Mouse (Mus musculus) 3134 (cell line): ENCODE data around the gene Lpcat4.

ENCODE experiments used
- DNase-seq: peaks from one replicate; pipeline ENCODE4 v3.0.0-alpha.2; 2011; ENCODE audit warnings: low spot score; ENCODE audit not compliant: insufficient read length; ENCODE audit errors: extremely low read depth

The Lpcat4 gene

DNA sequence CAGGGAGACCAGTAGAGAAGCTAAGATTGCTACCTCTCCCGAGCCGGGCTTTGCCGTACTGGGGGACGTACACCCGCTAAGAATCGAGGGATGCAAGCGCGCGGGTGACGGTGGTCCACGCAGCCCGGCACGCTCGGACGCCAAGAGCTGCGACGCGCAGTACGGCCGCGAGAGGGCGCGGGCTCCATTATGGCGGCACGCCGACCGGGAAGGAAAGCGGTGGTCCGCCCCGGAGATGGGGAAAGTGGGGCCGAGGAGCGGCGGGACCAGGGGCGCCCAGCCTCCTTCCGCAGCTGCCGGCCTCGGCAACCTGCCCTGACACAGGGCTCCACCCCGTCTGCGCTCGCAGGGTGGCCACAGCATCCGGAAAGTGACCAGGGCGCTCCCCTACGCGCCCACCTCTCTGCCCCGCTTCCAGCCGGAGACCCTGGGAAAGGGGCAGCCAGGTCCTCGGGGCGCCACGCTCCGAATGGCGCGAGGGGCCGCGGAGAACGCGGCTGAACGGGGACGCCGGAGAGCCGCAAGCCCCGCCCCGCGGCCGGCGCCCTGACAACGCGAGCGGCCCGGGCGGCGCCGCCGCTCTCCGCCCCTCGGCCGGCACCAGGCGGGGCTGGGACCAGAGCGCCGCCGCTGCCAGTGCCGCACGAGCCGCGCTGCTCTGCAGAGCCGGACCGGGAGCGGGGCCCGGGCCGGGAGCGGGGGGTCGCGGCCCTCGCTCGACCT lies at the start of gene Lpcat4:
Gene Lpcat4 (plus strand): TSS at position 257 of the 723 bp plus-strand sequence.
- peak; percentile 90 for DNase-seq

DNA sequence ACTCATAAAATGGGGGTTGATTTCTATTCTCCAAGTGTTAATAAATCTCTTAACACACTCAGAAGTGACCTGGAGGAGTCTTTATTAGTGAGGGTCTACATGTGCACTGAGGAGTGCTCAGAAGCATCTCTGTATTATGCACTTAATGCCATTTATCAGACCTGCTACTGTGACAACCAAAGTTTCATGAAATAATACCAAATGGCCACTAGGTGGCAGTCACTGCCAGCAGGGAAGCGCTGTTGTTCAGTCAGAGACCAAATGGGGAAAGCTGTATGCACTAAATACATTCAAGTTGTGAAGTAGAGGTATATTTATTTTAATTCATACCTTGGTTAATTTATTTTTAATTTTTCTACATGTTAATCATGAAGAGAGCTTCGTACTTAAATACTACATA lies 42.4 kb upstream of the Lpcat4 start:
- DNase-seq = no peak

DNA sequence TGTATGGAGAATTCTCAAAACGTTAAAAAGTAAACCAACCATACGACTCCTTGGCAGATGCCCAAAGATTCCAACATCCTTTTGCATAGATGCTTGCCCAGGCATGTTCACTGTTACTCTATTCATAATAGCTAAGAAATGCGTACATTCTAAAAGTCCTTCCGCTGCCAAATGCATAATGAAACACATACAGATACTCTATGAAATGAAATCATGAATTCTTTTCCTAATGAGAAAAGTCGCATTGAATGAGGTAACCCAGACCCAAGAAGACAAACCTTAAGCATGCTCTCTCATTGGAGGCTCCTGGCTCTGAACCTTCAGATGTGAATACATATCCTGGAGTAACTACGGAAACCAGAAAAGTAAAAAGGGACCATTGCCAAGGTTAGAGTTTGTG lies 36.2 kb upstream of the Lpcat4 start:
- DNase-seq = no peak

DNA sequence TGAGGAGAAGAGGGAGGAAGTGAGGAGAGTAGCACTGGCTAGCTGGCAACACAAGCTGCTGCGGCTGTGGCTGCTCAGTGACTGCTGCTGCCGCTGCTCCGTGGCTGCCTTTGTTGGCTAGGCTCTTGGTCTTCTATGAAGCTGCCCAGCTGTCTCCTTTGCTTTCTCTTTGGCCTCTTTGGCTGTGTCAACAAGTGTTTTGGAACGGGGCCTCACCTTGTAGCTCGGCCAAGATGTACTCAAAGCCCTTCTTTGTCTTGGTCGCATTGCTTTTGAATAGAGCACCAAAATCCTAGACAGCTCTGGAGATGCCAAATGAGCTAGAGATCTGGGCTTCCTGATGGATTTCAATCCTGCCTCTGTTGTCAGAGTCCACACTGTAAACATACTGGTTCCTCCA lies 29.1 kb upstream of the Lpcat4 start:
- peak; percentile 57 for DNase-seq

DNA sequence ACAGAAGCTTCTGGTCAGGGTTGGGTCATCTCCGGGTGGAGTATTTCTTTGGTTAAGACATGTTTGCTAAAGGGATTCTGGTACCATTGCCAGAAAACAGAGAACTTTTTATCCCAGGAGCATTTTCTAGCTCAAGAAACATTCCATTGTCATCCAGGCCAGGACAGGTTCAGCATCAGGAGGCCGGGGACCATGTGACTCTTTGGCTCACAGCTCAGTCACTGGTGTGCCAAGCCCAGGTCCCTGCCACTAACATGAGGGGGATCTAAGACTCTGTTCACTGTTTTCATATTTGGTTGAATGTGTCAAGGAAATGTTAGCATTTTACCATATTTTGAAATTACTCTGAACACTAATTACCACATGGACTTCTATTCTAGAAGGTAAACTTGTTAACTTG lies 28.6 kb upstream of the Lpcat4 start:
- DNase-seq = no peak

DNA sequence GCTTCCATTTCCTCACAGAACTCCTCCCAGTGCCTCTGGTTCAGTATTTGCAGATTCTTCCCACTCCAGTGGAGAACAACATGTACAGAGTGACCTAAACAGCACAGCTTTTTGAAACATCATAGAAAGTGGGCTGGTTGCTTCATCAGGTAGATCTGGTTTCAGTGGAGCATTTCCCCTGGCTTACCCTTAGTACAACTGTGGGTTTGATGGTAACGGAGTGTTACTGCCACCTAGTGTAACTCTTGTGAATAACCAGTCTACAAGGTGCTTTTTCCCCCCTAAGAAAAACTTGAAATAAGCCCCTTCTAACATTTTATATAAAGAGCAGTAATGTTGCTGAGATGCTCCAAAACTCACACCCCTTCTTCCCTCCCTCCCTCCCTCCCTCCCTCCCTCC lies 23.3 kb upstream of the Lpcat4 start:
- DNase-seq = no peak

DNA sequence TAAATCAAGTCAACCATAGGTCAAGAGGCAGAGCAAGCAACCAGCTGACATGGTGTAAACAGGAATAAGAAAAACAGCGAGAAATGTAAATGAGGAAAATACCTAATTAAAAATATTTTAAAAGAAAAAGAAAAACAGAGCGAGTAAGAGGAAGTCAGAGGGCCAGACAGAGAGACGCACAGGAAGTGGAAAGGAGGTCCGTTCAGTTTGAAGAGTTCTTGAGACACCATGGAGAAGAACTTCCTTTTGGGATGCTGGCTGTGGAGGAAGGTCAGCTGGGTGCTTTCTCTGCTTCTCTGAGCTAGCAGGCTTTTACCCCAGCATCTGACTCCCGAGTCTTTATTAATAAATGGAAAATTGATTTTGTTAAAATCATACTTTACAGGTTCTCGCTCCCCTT lies 21.7 kb upstream of the Lpcat4 start:
- no peak for DNase-seq

DNA sequence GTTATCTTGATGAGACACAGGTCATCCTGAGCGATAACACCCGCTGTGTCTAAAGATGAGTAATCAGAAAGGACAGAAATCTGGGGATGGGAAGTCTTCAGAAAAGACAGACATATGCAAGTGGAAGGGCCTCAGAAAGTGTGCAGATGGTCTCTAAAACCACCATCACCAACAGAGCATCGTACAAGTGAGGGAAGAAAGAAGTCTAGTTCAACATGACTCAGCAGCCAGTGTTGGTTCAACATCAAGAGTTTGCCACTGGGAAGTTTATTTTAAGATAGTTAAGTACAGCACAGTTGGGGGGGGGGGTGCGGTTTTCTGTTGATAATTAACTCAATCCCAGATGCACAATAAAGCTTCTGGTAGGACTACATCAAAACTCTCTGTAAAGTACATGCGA lies 18.4 kb upstream of the Lpcat4 start:
- no peak for DNase-seq

DNA sequence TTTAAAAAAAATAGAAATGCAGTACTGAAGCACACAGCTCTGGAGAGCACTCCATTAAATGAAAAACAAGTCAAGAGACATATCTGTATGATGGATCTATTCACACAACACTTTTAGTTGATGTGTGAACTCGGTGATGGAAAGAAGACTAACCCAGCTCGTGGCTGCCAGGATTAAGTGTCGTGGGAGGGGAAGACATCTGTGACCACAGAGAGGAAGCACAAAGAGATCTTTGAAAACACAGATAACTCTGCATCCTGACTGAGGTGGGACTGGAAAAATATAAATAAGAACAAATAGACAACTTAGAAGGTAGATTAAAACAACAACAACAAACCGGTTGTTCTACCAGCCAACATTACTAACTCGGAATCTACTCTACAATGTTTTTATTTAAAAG lies 16.7 kb upstream of the Lpcat4 start:
- DNase-seq = no peak

DNA sequence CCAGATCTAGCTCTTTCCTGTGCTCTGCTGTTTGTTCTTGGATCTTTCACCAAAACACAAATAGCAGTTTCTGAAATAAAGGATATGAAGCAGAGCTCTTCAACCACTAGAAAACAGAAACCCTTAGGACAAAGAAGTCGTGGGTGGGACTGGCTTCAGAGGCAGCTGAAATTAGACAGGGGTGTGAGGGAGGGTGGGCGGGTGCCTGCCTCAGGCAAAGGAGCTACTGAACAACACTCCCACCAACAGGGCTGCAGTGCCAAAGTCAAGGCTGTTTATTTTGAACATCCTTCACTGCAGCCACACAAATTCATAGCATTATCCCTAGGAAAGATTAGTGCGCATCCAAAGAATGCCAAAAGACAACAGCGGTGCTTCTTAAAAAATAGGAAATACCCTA lies 14.9 kb upstream of the Lpcat4 start:
- no peak for DNase-seq

DNA sequence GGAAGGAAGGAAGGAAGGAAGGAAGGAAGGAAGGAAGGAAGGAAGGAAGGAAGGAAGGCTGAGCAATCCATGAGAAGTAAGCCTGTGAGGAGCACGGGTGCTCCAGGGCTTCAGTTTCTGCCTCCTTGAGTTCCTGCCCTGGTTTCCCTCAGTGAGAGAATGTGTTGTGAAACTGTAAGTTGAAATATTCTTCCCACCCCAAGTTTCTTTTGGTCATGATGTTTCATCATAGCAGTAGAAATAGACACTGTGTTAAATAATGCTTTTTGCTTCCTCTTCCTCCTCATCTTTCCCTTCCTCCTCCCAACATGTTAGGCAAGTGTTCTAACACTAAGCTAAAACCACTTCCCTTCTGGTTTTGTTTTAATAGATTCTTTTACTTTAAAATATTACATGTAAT lies 6.6 kb upstream of the Lpcat4 start:
- no peak for DNase-seq

DNA sequence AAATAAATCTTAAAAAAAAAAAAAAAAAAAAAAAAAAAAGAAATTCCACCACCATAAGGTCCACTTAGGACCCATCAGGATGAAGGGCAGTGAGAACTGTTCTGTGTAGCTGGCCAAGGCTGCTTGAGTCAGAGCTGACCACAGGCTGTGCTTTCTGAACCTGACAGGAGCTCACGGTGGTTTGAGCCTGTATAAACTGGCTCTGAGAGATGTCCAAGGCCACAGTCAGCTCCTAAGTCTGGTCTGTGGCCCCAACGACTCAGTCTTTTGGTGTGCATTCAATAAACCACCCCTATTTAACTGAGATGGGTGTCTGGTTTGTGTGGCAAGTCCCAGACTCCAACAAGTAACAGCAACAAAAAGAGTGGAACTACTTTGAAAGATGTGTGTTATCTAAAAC lies 2.6 kb upstream of the Lpcat4 start:
- no peak for DNase-seq

DNA sequence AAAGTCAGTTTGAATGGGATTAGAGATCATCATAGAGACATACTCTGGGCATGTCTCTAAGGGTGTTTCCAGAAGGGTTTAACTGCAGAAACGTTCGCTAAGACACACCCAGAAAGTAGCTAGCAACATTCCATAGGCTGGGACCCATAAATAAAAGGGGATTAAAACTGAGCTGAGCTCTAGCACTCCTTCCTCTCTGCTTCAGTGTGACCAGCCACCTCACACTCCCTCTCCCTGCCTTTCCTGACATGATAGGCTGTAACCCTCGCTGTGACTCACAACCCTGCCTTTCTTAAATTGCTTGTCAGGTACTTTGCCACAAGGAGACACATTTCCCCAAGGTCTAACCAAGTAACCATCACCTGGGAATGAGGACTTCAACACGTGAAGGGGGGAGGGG lies 1.3 kb upstream of the Lpcat4 start:
- DNase-seq = no peak

DNA sequence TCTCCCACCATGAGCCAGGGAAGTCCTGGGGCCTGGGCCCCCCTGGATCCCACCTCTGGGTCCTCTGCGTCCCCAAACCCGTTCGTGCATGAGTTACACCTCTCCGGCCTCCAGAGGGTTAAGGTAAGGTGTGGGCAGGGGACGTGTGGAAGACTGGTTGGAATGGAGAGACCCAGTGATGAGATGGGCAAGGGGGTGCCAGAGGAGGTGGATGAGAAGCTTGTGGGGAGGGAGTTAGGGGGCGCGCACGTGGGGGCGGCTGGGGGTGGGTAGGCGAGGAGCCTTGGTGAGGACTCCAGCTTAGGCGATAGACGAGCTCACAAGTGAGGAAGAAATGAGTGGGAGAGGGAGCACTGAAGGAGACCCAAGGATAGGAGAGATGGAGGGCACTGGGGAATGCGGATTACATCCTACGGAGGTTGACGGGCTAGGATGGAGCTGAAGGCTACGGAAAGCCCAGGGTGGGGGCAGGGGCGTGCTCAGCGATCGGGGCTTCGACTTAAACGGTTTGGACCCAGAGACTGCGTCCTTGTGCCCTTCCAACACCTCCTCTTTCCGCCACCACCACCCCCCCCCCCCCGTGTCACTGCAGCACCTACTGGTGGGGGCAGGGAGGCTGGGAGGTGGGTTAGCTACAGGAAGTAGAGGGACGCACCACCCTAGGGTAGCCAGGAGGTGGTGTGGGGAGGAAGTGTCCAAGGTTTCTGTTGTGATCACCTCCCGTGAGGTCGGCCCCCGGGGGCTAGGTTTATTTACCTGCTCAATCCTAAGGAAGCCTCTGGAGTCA lies 860 bp downstream of the Lpcat4 start:
- peak; percentile 67 for DNase-seq

DNA sequence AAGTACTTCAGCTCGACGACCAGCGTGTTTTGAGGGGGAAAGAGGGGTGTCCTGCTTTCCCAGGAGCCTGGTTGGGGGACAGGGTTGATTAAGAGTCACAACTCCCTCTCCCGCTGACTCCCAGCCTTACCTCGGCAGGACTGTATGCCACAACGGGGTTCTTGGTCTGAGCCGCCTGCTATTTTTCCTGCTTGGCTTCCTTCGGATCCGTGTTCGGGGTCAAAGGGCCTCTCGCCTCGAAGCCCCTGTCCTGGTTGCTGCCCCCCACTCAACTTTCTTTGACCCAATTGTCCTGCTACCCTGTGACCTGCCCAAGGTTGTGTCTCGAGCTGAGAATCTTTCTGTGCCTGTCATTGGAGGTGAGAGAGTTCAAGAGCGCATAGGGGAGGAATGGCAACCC lies 2.5 kb downstream of the Lpcat4 start:
- no peak for DNase-seq

DNA sequence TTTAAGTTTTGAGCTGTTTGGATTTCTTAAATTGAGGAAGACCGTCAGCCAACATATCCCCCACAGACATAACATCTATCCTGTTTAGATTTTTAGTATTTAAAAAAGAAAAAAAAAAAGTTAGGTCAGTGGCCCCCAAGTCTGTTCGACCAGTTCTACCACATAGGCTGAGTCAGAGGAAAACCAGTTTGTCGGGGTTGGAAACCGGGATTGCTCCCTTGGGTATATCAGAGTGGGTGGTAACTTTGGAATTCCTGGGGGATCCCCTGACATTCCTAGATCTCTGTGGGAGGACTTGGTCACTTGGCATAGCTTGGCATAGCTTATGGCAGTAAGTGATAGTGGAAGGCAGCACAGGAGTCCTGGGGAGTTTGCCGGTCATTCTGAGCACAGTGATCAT lies 6.0 kb downstream of the Lpcat4 start:
- DNase-seq = no peak

DNA sequence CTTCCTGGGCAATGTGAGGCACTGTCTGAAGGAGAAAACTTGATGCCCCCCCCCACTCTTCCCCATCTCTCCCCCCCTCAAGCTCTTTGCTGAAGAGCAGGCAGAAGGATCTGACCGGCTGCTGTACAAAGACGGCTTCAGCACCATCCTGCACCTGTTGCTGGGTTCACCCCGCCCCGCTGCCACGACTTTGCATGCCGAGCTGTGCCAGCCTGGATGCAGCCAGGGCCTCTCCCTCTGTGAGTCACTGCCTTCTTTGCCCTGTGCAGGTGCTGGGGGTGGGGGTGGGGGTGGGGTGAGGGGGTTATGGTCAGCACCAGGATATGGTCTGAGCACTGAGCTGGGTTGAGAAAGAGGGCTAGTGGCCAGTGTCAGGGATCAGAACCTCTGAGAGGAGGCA lies 6.9 kb downstream of the Lpcat4 start:
- no peak for DNase-seq

DNA sequence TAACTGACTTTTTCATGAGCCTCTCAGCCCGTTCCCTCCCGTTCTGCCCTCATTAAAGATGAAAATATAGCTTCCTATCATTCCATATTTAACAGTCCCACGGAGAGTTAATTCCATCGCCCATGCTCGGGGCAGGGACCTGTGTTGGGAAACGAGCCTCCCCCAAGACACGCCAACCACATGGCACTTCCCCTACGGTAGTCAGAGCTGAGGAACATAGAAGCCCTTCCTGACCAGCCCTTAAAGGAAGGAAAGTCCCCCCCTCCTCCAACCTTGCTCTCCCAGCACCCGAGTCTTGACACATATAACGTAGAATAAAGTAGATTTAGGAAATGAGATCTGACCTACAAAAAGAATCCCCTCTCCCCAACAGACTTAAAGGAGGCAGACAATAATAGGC lies 8.1 kb downstream of the Lpcat4 start:
- no peak for DNase-seq

DNA sequence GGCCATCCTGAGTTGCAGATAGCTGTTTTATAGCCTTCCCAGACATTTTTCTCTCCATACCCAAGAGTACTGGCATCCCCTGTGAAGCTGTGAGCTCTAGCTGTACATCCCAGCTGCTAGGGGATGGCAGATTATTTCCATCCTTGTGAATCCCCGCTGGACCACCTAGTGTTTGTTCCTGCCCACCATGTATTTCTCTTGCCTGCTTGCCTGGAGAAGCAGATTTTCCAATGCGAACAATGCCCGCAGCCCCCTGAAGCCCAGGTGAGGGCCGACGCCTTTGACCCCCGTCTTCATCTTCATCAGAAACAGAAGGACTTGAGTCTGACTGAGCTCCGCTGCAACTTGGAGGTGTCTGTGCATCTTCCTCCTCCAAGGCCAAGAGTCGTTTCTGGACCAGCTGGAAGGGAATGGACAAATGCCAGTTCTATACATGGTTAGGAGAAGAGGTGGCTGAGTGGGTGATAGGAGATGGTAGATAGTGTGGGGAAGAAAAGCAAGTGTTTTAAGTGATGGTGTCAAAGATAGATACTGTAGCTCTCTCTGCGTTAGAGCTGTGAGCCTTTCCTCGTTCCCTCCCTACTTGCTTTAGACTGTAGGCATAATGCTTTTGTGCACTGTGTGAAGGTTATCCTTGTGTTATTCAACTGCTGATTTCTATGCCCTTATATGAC lies 10.6 kb downstream of the Lpcat4 start:
- DNase-seq = no peak

DNA sequence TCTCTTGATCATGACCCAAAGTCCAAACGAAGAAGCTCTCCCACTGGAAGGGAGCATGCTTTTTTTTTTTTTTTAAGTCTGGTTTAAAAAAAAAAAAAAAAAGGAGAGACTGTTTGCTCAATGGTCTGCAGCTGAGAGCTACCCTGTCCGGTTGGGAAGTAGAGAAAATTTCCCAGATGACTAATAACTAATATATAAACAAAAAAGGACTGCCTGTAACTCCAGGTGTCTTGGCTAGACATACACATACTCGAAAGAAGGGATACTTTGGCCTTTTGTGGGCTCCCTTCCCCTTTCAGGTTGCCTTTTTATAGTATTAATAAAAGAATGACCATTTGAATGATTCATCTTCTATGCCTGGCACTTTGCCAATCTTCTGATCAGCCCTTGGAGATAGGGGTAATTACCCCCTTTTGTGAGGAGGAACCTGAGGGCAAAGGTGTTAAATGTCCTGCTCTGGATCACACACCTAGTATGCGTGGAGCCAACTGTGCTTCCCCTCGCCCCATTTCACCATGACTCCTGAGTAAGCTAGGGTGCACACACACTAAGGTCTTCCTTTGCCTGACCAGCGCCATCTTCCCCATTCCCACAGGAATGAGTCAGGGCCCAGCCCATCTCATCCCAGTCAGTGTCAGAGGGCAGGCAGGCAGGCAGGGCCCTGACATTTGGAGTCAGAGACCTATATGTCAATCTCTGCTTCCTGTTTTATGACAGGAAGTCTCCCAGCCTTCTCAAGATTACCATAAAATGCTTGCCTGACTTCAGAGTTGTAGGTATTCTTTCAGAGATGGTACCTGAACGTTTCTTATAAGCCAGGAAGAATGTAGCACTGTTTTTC lies 15.6 kb downstream of the Lpcat4 start:
- DNase-seq = peak; percentile 63
